Mouse (Mus musculus): ENCODE measurements around the gene Gm8011. TPM values are rescaled to one million over a fixed set of nuclear protein-coding genes. Genes with fewer than 3 reads are reported as not detected.

Gm8011 gene
- not detected in 4 replicates for total RNA-seq (2023)

GRCm38 (mm10) chr14:42463581-42463980 is at the start of gene Gm8011:
Gene Gm8011 (plus strand): TSS chr14:42463881.

GRCm38 (mm10) chr14:42439573-42439972 is 24.1 kb upstream of the Gm8011 start, which contains the start of gene Gm8005:
Gene Gm8005 (minus strand): TSS chr14:42439673.

GRCm38 (mm10) chr14:42502249-42502648 is 38.6 kb downstream of the Gm8011 start, which contains the start of gene Gm8020:
Gene Gm8020 (minus strand): TSS chr14:42502349.

Other genes starting within 250 kb of the Gm8011 start
- gene Gm17026, start 203.8 kb upstream of the Gm8011 start, total RNA-seq (2023), result not detected in 4 replicates
- not detected in 4 replicates for gene Gm9611, start 166.5 kb upstream of the Gm8011 start, total RNA-seq (2023)
- gene Gm7995, start 153.7 kb upstream of the Gm8011 start, total RNA-seq (2023), result not detected in 4 replicates
- not detected in 4 replicates for gene Gm8005, start 24.2 kb upstream of the Gm8011 start, total RNA-seq (2023)
- not detected in 4 replicates for gene Gm8020, start 38.5 kb downstream of the Gm8011 start, total RNA-seq (2023)
- not detected in 4 replicates for gene Gm8024, start 60.4 kb downstream of the Gm8011 start, total RNA-seq (2023)
- gene Gm17124, start 136.0 kb downstream of the Gm8011 start, total RNA-seq (2023), result not detected in 4 replicates
- gene Gm3633, start 178.0 kb downstream of the Gm8011 start, total RNA-seq (2023), result not detected in 4 replicates
- gene Gm10378, start 192.1 kb downstream of the Gm8011 start, total RNA-seq (2023), result not detected in 4 replicates